Mouse (Mus musculus) CH12.LX (cell line): Measurements from ENCODE around the gene Gnaz.

Experiments
- CHD2 ChIP-seq: IDR thresholded peaks from 2 replicates; pipeline ENCODE4 v1.6.1; 2011; ENCODE audit warnings: low read length, improper control_type of control experiment
- EP300 ChIP-seq: IDR thresholded peaks from 2 replicates; pipeline ENCODE4 v1.6.1; 2011; ENCODE audit warnings: low read length, improper control_type of control experiment
- POLR2A ChIP-seq: IDR thresholded peaks from 2 replicates; pipeline ENCODE4 v1.6.1; 2011; ENCODE audit warnings: low read depth, mild to moderate bottlenecking, improper control_type of control experiment, low read length

- TF ChIP-seq POLR2A (no peak), EP300 (no peak), CHD2 (no peak)
Observed at GRCm38 (mm10) chr10:74981159-74981558, 14.2 kb downstream of the Gnaz start.
